Mouse (Mus musculus) lung, embryonic 14.5 days (tissue): ENCODE results near the gene Ptger2. TPM values are rescaled to one million over a fixed set of nuclear protein-coding genes. Genes with fewer than 3 reads are reported as not detected.
A peak's percentile ranks its signal among the peaks of the same experiment; 100 is the strongest.

Experiments
- ATAC-seq: fragments of 200-750 bp; cut with Nextera tagmentation; 2 replicates; pipeline ENCODE4 v1.8.0; 2017; ENCODE audit warnings: mild to moderate bottlenecking, moderate TSS enrichment, moderate library complexity; ENCODE audit not compliant: insufficient read depth
- DNase-seq: peaks from one replicate; pipeline ENCODE4 v3.0.0-alpha.2; 2015
- H3K27ac ChIP-seq: fragments of 300-500 bp; sonication (generic); 2 replicates; pipeline ENCODE4 v1.5.1; 2014; ENCODE audit warnings: low read depth, mild to moderate bottlenecking, moderate library complexity
- H3K27me3 ChIP-seq: fragments of 300-500 bp; sonication (generic); 2 replicates; pipeline ENCODE4 v1.6.1; 2014; ENCODE audit warnings: low read length, control low read depth; ENCODE audit not compliant: insufficient read depth
- H3K36me3 ChIP-seq: fragments of 300-500 bp; sonication (generic); 2 replicates; pipeline ENCODE4 v1.6.1; 2014; ENCODE audit warnings: control low read depth; ENCODE audit not compliant: insufficient read depth
- H3K4me1 ChIP-seq: fragments of 300-500 bp; sonication (generic); 2 replicates; pipeline ENCODE4 v1.6.1; 2014; ENCODE audit warnings: antibody characterized with exemption, control low read depth; ENCODE audit not compliant: insufficient read depth
- H3K4me2 ChIP-seq: fragments of 300-500 bp; sonication (generic); 2 replicates; pipeline ENCODE4 v1.6.1; 2014; ENCODE audit warnings: mild to moderate bottlenecking
- H3K4me3 ChIP-seq: fragments of 300-500 bp; sonication (generic); 2 replicates; pipeline ENCODE4 v1.5.1; 2014; ENCODE audit warnings: low read depth, low read length
- H3K9ac ChIP-seq: fragments of 300-500 bp; sonication (generic); 2 replicates; pipeline ENCODE4 v1.6.1; 2014
- H3K9me3 ChIP-seq: fragments of 300-500 bp; sonication (generic); 2 replicates; pipeline ENCODE4 v1.6.1; 2016; ENCODE audit warnings: low read depth, low read length, control low read depth
- CTCF ChIP-seq: IDR thresholded peaks from 2 replicates; pipeline ENCODE4 v1.5.1; 2016; ENCODE audit warnings: antibody characterized with exemption, low read depth
- WGBS: fragments of 180-500 bp; shearing (Covaris S2); extraction: QIAGEN DNeasy Blood & Tissue Kit; methylation state at CpG from one replicate; pipeline ENCODE4 v1.1.7; 2014; 5-methylcytosine and 5-hydroxymethylcytosine counted together
- polyA plus RNA-seq: library from polyadenylated mRNA; unstranded; fragments of >200 nt; fragmentation: Nextera tagmentation; extraction: Ambion mirVana; gene quantifications from 2 replicates; pipeline ENCODE4 v1.2.1, GENCODE M21; 2014

Gene Ptger2
- polyA plus RNA-seq, 1 experiment from 2014 or later: 2.8 TPM

GRCm38 (mm10) chr14:45011260-45011659, 23.3 kb downstream of the Ptger2 start:
- no peak overlapping the region for H3K4me3 ChIP-seq
- DNase-seq (no peak), ATAC-seq (no peak)
- H3K4me2 ChIP-seq: no peak overlapping the region
- H3K27ac ChIP-seq: no peak overlapping the region
- TF ChIP-seq CTCF: no peak
- no peaks in the 10 kb centered on the region for H3K9me3 ChIP-seq
- no peaks in the 10 kb centered on the region for H3K4me1 ChIP-seq
- no peaks in the 10 kb centered on the region for H3K36me3 ChIP-seq
- WGBS: 83% methylated on average over 2 of the region's 2 CpGs
- H3K27me3 ChIP-seq: no peaks in the 10 kb centered on the region
- H3K9ac ChIP-seq: no peak overlapping the region

GRCm38 (mm10) chr14:45011671-45012070, 23.7 kb downstream of the Ptger2 start:
- H3K9me3 ChIP-seq: no peaks in the 10 kb centered on the region
- no peaks in the 10 kb centered on the region for H3K4me1 ChIP-seq
- H3K4me3 ChIP-seq: no peak overlapping the region
- no peak for ATAC-seq
- H3K27me3 ChIP-seq: no peaks in the 10 kb centered on the region
- whole genome bisulfite sequencing: 88% methylated on average over 6 of the region's 6 CpGs
- no peak for DNase-seq
- TF ChIP-seq CTCF: no peak
- H3K36me3 ChIP-seq: no peaks in the 10 kb centered on the region
- no peak overlapping the region for H3K9ac ChIP-seq
- H3K4me2 ChIP-seq: no peak overlapping the region
- no peak overlapping the region for H3K27ac ChIP-seq

- WGBS: 89% methylated on average over 3 of the region's 3 CpGs
- ATAC-seq: no peak
- no peaks in the 10 kb centered on the region for H3K36me3 ChIP-seq
- no peak overlapping the region for H3K9ac ChIP-seq
- no peaks in the 10 kb centered on the region for H3K4me1 ChIP-seq
- H3K4me3 ChIP-seq: no peak overlapping the region
- DNase-seq: no peak
- no peaks in the 10 kb centered on the region for H3K27me3 ChIP-seq
- H3K9me3 ChIP-seq: no peaks in the 10 kb centered on the region
- no peak for TF ChIP-seq CTCF
- no peak overlapping the region for H3K27ac ChIP-seq
- H3K4me2 ChIP-seq: no peak overlapping the region
Observed at GRCm38 (mm10) chr14:45021551-45021950, 33.6 kb downstream of the Ptger2 start.

GRCm38 (mm10) chr14:45034293-45034692, 46.3 kb downstream of the Ptger2 start:
- Histone ChIP-seq H3K9ac (no peak overlapping the region), H3K27ac (no peak overlapping the region), H3K4me1 (no peaks in the 10 kb centered on the region), H3K27me3 (no peaks in the 10 kb centered on the region), H3K4me3 (no peak overlapping the region), H3K9me3 (no peaks in the 10 kb centered on the region), H3K36me3 (no peaks in the 10 kb centered on the region), H3K4me2 (no peak overlapping the region)
- ATAC-seq (no peak), DNase-seq (no peak)
- WGBS: 75% methylated on average over 3 of the region's 3 CpGs
- TF ChIP-seq CTCF: no peak

- no peak overlapping the region for H3K4me2 ChIP-seq
- no peaks in the 10 kb centered on the region for H3K9me3 ChIP-seq
- no peak overlapping the region for H3K9ac ChIP-seq
- DNase-seq: no peak
- no peaks in the 10 kb centered on the region for H3K27me3 ChIP-seq
- no peak for TF ChIP-seq CTCF
- no peaks in the 10 kb centered on the region for H3K36me3 ChIP-seq
- H3K4me1 ChIP-seq: no peaks in the 10 kb centered on the region
- no peak overlapping the region for H3K4me3 ChIP-seq
- H3K27ac ChIP-seq: no peak overlapping the region
- ATAC-seq: no peak
- 80% methylated on average over 1 of the region's 1 CpGs for WGBS
Observed at GRCm38 (mm10) chr14:45036579-45036978, 48.6 kb downstream of the Ptger2 start.

- DNase-seq: peak; percentile 75
Observed at GRCm38 (mm10) chr14:45038052-45038451, 50.1 kb downstream of the Ptger2 start.

GRCm38 (mm10) chr14:45040851-45041475, 53.0 kb downstream of the Ptger2 start:
- H3K9me3 ChIP-seq: no peaks in the 10 kb centered on the region
- WGBS: 81% methylated on average over 5 of the region's 5 CpGs
- no peaks in the 10 kb centered on the region for H3K4me1 ChIP-seq
- H3K36me3 ChIP-seq: no peaks in the 10 kb centered on the region
- H3K4me3 ChIP-seq: no peak overlapping the region
- no peak overlapping the region for H3K9ac ChIP-seq
- no peak for DNase-seq
- H3K27ac ChIP-seq: no peak overlapping the region
- no peak overlapping the region for H3K4me2 ChIP-seq
- no peak for ATAC-seq
- H3K27me3 ChIP-seq: no peaks in the 10 kb centered on the region
- TF ChIP-seq CTCF: no peak

More at GRCm38 (mm10) chr14:45038052-45038451, 50.1 kb downstream of the Ptger2 start:
- WGBS: 58% methylated on average over 7 of the region's 7 CpGs
- H3K4me1 ChIP-seq: no peaks in the 10 kb centered on the region
- ATAC-seq: no peak
- H3K9me3 ChIP-seq: no peaks in the 10 kb centered on the region
- no peak overlapping the region for H3K4me2 ChIP-seq
- H3K36me3 ChIP-seq: no peaks in the 10 kb centered on the region
- no peak overlapping the region for H3K27ac ChIP-seq
- H3K9ac ChIP-seq: no peak overlapping the region
- TF ChIP-seq CTCF: no peak
- no peak overlapping the region for H3K4me3 ChIP-seq
- H3K27me3 ChIP-seq: no peaks in the 10 kb centered on the region
